Mouse (Mus musculus) kidney, embryonic 16.5 days (tissue): ENCODE measurements at regions not wholly inside any gene's neighbourhood (a gene's known extent, or its start where the extent isn't known, plus 50 kb on each side); places are given as distances from the start of the nearest gene placed in this dataset.

Experiments
- ATAC-seq: fragments of 200-750 bp; cut with Nextera tagmentation; 2 replicates; pipeline ENCODE4 v1.8.0; 2017; ENCODE audit warnings: moderate TSS enrichment; ENCODE audit not compliant: low FRiP score, low TSS enrichment
- H3K27ac ChIP-seq: fragments of 300-500 bp; sonication (generic); 2 replicates; pipeline ENCODE4 v1.5.1; 2014; ENCODE audit warnings: low read length
- H3K27me3 ChIP-seq: fragments of 300-500 bp; sonication (generic); 2 replicates; pipeline ENCODE4 v1.6.1; 2014; ENCODE audit warnings: low read length, control low read depth, mixed read lengths; ENCODE audit not compliant: insufficient read depth
- H3K36me3 ChIP-seq: fragments of 300-500 bp; sonication (generic); 2 replicates; pipeline ENCODE4 v1.6.1; 2014; ENCODE audit warnings: low read length, control low read depth, mixed read lengths; ENCODE audit not compliant: insufficient read depth
- H3K4me1 ChIP-seq: fragments of 300-500 bp; sonication (generic); 2 replicates; pipeline ENCODE4 v1.6.1; 2014; ENCODE audit warnings: low read length, control low read depth, mixed read lengths; ENCODE audit not compliant: insufficient read depth
- H3K4me2 ChIP-seq: fragments of 300-500 bp; sonication (generic); replicated peaks from 2 replicates; pipeline ENCODE4 v1.6.1; 2014; ENCODE audit warnings: low read depth, low read length
- H3K4me3 ChIP-seq: fragments of 300-500 bp; sonication (generic); 2 replicates; pipeline ENCODE4 v1.5.1; 2014; ENCODE audit warnings: mild to moderate bottlenecking, low read length
- H3K9ac ChIP-seq: fragments of 300-500 bp; sonication (generic); replicated peaks from 2 replicates; pipeline ENCODE4 v1.6.1; 2014; ENCODE audit warnings: low read length
- H3K9me3 ChIP-seq: fragments of 300-500 bp; sonication (generic); 2 replicates; pipeline ENCODE4 v1.6.1; 2016; ENCODE audit warnings: low read length, control low read depth
- WGBS: fragments of 180-500 bp; shearing (Covaris S2); extraction: QIAGEN DNeasy Blood & Tissue Kit; methylation state at CpG from one replicate; pipeline ENCODE4 v1.1.7; 2014; 5-methylcytosine and 5-hydroxymethylcytosine counted together

- 32% methylated on average over 4 of the region's 5 CpGs for WGBS
- Histone ChIP-seq H3K27ac (no peak overlapping the region), H3K36me3 (no peaks in the 10 kb centered on the region), H3K9ac (no peak overlapping the region), H3K27me3 (no peaks in the 10 kb centered on the region), H3K4me3 (no peak overlapping the region), H3K4me1 (no peaks in the 10 kb centered on the region), H3K9me3 (no peaks in the 10 kb centered on the region), H3K4me2 (no peak overlapping the region)
- no peak for ATAC-seq
These were observed 61.6 kb upstream of the Pclo start for GRCm38 (mm10) chr5:14453082-14453481.
